Mouse (Mus musculus) cerebellum, postnatal 36 days (tissue): ENCODE data around the gene Sema4d.
"Not testable (repeated sequence)": the region's sequence is repeated elsewhere in the genome, so short reads cannot be mapped to it uniquely, and the experiment has no call there.

Experiments
- DNase-seq, 2 experiments: peaks; one replicate each; pipeline ENCODE4 v3.0.0; 2021 to 2022; ENCODE audit warnings: mixed read lengths in 2 of 2

Sema4d gene

GRCm38 (mm10) chr13:51668195-51668594 lies 125.4 kb downstream of the Sema4d start:
- DNase-seq, result not testable (repeated sequence)

DNA sequence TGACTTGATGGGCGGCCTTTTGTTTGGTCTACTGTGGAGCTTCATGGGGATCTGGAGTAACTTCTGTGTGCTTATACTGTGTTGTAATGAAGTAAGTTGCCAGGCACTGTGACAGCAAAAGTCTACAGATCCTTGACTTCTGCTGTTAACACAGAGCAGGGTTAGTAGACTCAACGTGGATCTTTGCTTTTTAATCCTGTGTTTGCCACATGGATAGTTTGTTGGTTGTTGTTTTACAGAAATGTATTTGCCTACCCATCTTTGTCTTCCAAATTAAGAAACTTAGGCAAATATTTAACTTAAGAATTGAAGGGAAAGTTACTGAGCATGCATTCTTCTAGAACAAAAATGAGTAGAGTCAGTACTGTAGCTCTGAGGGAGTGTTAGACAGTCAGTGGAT lies 130.0 kb downstream of the Sema4d start:
- no peak for DNase-seq

- no peak for DNase-seq
Measured at GRCm38 (mm10) chr13:51659573-51659972, 134.0 kb downstream of the Sema4d start.

- DNase-seq, result no peak
Measured at GRCm38 (mm10) chr13:51658094-51658493, 135.5 kb downstream of the Sema4d start.

DNA sequence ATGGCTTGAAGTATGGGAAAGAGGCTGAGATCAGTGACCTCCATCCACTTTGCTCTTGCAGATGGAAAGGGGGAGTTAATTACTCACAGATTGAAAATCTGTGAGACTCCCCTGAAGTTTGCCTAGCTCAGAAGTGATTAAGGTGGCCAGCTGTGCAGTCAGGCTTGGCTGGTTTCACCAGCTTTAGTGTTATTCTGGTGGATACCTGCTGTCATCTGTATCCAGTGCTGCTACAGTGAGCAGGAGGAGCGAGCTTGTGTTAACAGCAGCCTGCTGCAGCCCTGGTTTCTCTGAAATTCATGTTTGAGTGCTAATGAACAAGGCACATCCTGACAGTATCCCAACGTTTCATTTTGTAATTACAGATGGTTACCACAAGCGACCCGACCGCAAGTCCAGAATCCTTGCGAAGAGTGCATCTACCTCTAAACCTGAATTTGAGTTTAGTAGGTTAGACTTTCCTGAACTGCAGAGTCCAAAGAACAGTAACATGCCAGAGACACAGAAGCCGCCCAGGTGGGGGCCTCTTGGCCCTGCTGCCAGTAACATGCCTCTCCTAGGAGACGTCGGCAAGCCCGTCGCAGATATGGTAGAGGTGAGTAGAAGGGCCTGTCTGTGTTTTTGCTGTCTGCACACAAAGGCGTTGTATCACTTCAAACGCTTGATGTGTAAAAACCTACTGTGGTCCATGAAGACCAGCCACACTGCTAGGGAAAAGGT lies 136.9 kb downstream of the Sema4d start:
- no peak for DNase-seq

GRCm38 (mm10) chr13:51653961-51654360 lies 139.6 kb downstream of the Sema4d start:
- DNase-seq, result no peak

DNA sequence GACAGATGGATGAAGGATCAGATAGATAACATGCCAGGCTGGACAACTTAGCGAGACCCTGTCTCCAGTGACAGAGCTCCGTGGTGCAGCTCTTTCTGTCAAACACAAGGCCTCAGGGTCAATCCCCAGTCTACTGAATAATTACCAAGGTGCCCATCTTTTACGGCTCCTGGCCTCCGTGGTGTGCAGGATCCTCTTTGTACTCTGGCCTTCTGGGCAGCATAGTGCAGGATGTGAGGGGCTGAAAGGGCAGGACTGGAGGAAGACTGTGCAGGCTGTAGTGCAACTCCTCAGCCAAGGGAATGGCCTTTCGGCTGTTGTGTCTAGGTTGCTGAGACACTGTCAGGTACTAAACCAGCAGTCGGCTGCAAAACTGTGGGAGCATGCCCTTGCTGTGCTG lies 140.4 kb downstream of the Sema4d start:
- DNase-seq, result no peak

GRCm38 (mm10) chr13:51651408-51652064 lies 142.0 kb downstream of the Sema4d start, which contains the start of gene Secisbp2:
Gene Secisbp2, plus strand, starts transcription at chr13:51651697.
- peak; percentile 95 to 96 for DNase-seq

GRCm38 (mm10) chr13:51649740-51650139 lies 143.8 kb downstream of the Sema4d start:
- DNase-seq, result no peak

DNA sequence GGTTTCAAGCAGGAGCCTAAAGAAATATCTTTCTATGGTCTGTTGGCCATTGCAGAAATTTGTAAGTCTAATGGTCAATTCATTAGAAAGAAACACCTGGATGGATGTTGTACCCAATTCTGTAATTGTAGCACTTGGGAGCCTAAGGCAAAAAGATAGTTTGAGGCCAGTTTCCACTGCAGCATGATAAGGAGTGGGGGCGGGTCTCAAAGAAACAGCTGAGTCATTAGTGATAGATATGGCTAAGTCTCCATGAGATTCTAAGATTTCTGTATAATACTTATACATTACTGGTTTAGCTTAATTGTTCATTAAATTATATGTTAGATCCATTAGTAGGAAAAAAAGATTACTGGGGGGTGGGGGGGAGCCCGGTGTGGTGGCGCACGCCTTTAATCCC lies 145.3 kb downstream of the Sema4d start:
- DNase-seq, result no peak

DNA sequence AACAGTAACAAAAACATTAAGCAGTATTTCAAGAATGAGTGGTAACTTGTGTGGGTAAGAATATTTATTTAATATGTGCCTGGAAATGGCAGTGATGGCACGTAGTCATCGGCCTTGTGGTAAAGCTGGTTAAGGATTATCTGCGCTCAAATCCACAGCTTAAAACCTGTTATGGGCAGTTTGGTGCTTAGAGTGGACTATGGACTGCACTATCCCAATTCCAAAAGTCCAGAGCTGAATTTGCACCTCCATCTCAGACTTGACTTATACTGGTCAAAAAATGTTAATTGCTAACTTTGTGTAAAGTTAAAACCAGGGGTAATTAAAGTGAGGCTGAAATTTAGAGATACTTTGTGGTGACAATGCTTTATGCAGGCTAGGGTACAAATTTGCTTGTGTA lies 145.8 kb downstream of the Sema4d start:
- DNase-seq, result no peak

- DNase-seq, result no peak
Measured at GRCm38 (mm10) chr13:51646362-51647027, 147.1 kb downstream of the Sema4d start.

- no peak for DNase-seq
Measured at GRCm38 (mm10) chr13:51645872-51646271, 147.7 kb downstream of the Sema4d start.

- peak; percentile 94 to 96 for DNase-seq
Measured at GRCm38 (mm10) chr13:51644829-51645789, 148.4 kb downstream of the Sema4d start, which contains the start of gene Cks2. Gene Cks2, plus strand, starts transcription at chr13:51645232.

DNA sequence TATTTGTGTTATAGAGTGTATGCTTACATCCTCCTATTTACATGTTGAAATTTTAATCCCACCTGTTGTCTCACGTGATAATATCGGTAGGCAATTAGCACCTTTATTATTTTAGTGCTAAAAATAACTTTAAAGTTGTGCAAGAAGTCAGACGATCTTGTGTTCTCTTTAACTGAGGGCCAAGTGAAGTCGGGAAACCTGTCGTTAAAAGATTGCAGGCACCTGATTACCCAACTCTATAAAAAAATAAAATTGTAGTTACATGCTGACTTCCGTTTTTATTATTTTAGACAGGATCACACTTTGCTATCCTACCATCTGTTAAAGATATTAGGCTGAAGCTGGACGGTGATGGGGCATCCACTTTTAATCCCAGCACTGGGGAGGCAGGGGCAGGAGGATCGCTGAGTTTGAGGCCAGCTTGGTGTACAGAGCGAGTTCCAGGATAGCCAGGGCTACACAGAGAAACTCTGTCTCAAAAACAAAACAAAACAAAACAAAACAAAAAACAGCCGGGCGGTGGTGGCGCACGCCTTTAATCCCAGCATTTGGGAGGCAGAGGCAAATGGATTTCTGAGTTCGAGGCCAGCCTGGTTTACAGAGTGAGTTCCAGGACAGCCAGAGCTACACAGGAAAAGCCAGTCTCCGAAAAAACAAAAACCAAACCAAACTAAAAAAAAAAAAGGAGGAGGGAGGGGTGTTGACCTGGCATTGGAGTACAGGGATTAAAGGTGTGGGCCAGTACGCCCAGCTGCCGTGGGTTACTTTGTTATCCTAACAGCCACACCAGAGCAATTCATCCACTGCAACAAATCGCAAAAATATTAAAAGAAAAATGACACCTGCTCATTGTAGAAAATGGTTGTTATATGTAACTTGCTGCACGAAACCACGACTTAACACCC lies 149.4 kb downstream of the Sema4d start:
- DNase-seq, result no peak

DNA sequence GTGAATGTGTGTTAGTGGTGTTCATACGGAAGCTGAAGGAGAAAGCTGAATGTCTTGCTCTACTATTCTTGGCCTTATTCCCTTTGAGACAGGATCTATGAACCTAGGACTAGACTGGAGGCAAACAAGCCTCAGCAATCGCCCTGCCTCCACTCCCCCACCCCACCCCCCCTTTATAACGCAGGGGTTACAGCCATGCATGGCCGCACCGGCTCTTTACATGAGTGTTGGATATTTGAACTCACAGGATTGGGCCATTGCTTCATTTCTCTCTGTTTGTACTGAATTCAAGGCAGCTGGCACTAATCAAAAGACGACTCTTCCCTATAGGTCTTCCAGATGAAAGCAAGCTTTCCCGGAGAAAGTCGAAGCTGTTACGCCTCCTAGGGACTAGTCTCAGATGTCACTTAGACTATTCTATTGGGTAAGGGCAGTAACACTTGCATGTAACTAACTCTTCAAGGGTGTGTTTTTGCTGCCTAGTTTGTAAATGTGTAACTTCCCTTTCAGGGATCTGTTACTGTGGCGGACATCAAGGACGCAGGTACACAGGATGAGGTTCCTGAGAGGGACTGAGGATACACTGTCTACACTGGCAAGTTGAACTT lies 151.3 kb downstream of the Sema4d start:
- DNase-seq, result no peak

GRCm38 (mm10) chr13:51641424-51641823 lies 152.1 kb downstream of the Sema4d start:
- DNase-seq, result no peak

GRCm38 (mm10) chr13:51638958-51639357 lies 154.6 kb downstream of the Sema4d start:
- no peak for DNase-seq
